ENCODE assay signal across 10 mouse cellular contexts in genomic region chr2:26549801-26550200, GRCm38 (mm10). TPM values are rescaled to one million over a fixed set of nuclear protein-coding genes. Genes with fewer than 3 reads are reported as not detected.
DNase-seq lines count a peak whose midpoint lies in the region; ATAC-seq and TF ChIP-seq lines count a peak whose summit lies in the region.
"Had no signal": no experiment of that assay in that cellular context is flagged by ENCODE, and none has a peak within 500 bp of the region (broad histone marks: within the 10 kb centered on the region; RNA-seq: fewer than 3 reads in every experiment).

No protein-coding gene starts in this region.

- peak overlapping the region; percentile 75 for H3K27ac ChIP-seq in heart, embryonic 16.5 days (ENCODE audit: low read length)
- no peak overlapping the region for H3K27ac ChIP-seq in heart, embryonic 12.5 days (ENCODE audit: poor library complexity, severe bottlenecking)
- H3K27ac ChIP-seq in thymus, adult 2 months (ENCODE audit: control insufficient read depth, insufficient read depth, low read length), result peak overlapping the region; percentile 32; the same call in 1 of the 2 replicates
- H3K27ac ChIP-seq in small intestine, adult 2 months (ENCODE audit: insufficient read depth, low read depth, low read length), result peak overlapping the region; percentile 18
- no peak overlapping the region for H3K27ac ChIP-seq in intestine, embryonic 16.5 days (ENCODE audit: low read length)

- no peak overlapping the region for H3K9ac ChIP-seq in heart, embryonic 16.5 days (ENCODE audit: low read length)
- H3K9ac ChIP-seq in heart, embryonic 12.5 days, result no peak overlapping the region
- no peak overlapping the region for H3K9ac ChIP-seq in intestine, embryonic 16.5 days (ENCODE audit: low read depth, low read length)

- no peak for ATAC-seq in heart, embryonic 16.5 days (replicated peaks; ENCODE audit: extremely low read depth, insufficient read depth, low FRiP score)
- no peak for ATAC-seq in heart, embryonic 12.5 days (ENCODE audit: insufficient number of reproducible peaks, low FRiP score)
- ATAC-seq in intestine, embryonic 16.5 days, result no peak

- H3K36me3 ChIP-seq in heart, embryonic 16.5 days (ENCODE audit: control insufficient read depth, insufficient read depth), result no peaks in the 10 kb centered on the region
- no peaks in the 10 kb centered on the region for H3K36me3 ChIP-seq in heart, embryonic 12.5 days
- H3K36me3 ChIP-seq in thymus, adult 2 months (ENCODE audit: control insufficient read depth, insufficient read depth, low read length), result no peaks in the 10 kb centered on the region
- no peaks in the 10 kb centered on the region for H3K36me3 ChIP-seq in small intestine, adult 2 months (ENCODE audit: control insufficient read depth, insufficient read depth, low read length)
- no peaks in the 10 kb centered on the region for H3K36me3 ChIP-seq in intestine, embryonic 16.5 days (ENCODE audit: control insufficient read depth, insufficient read depth, low read length)

- H3K9me3 ChIP-seq in heart, embryonic 16.5 days (replicated peaks; ENCODE audit: control insufficient read depth, low read length), result no peaks in the 10 kb centered on the region
- no peaks in the 10 kb centered on the region for H3K9me3 ChIP-seq in heart, embryonic 12.5 days (replicated peaks)
- no peaks in the 10 kb centered on the region for H3K9me3 ChIP-seq in intestine, embryonic 16.5 days (ENCODE audit: control insufficient read depth, low read length)

- H3K27me3 ChIP-seq in heart, embryonic 16.5 days (ENCODE audit: control insufficient read depth, insufficient read depth, low read length), result no peaks in the 10 kb centered on the region
- H3K27me3 ChIP-seq in heart, embryonic 12.5 days (replicated peaks), result no peaks in the 10 kb centered on the region
- H3K27me3 ChIP-seq in thymus, adult 2 months (ENCODE audit: control insufficient read depth, insufficient read depth, low read length), result no peaks in the 10 kb centered on the region
- no peaks in the 10 kb centered on the region for H3K27me3 ChIP-seq in small intestine, adult 2 months (ENCODE audit: control insufficient read depth, insufficient read depth, low read length)
- H3K27me3 ChIP-seq in intestine, embryonic 16.5 days (replicated peaks; ENCODE audit: control insufficient read depth, insufficient read depth, low read length), result peaks cover 16% of the 10 kb centered on the region

- no peak for DNase-seq in thymus, adult 2 months
- DNase-seq in thymus, postnatal 25 days, result no peak
- DNase-seq in lung, adult 2 months, result peak; percentile 28
- DNase-seq in embryo, embryonic 9.5 days (ENCODE audit: extremely low spot score), result no peak

- WGBS in heart, embryonic 16.5 days, result 67% methylated on average over 10 of the region's 10 CpGs
- WGBS in heart, embryonic 12.5 days, result 73% methylated on average over 10 of the region's 10 CpGs
- WGBS in thymus, adult 2 months, result 30% methylated on average over 10 of the region's 10 CpGs
- WGBS in lung, adult 2 months, result 34% methylated on average over 10 of the region's 10 CpGs
- 71% methylated on average over 10 of the region's 10 CpGs for WGBS in small intestine, adult 2 months
- 58% methylated on average over 10 of the region's 10 CpGs for WGBS in intestine, embryonic 16.5 days

- no peak overlapping the region for H3K4me2 ChIP-seq in heart, embryonic 16.5 days (ENCODE audit: low read depth, low read length)
- no peak overlapping the region for H3K4me2 ChIP-seq in heart, embryonic 12.5 days
- no peak overlapping the region for H3K4me2 ChIP-seq in intestine, embryonic 16.5 days (ENCODE audit: low read depth, low read length)

- no peak for TF ChIP-seq CTCF in thymus, adult 2 months (IDR thresholded peaks at IDR 0.05; ENCODE audit: borderline replicate concordance, control insufficient read depth, extremely low read depth, insufficient read depth, low read length, poor library complexity)
- TF ChIP-seq CTCF in lung, adult 2 months (IDR thresholded peaks at IDR 0.05; ENCODE audit: insufficient read depth, low read length), result no peak
- no peak for TF ChIP-seq CTCF in small intestine, adult 2 months (IDR thresholded peaks at IDR 0.05; ENCODE audit: extremely low read depth, insufficient read length, insufficient replicate concordance, low read depth, low read length)

- H3K4me3 ChIP-seq in heart, embryonic 16.5 days (ENCODE audit: low read length), result no peak overlapping the region
- H3K4me3 ChIP-seq in heart, embryonic 12.5 days, result no peak overlapping the region
- no peak overlapping the region for H3K4me3 ChIP-seq in thymus, adult 2 months (ENCODE audit: control insufficient read depth, insufficient read depth, low read length)
- no peak overlapping the region for H3K4me3 ChIP-seq in lung, adult 2 months (replicated peaks; ENCODE audit: extremely low read depth, low read depth, low read length)
- H3K4me3 ChIP-seq in small intestine, adult 2 months (ENCODE audit: low read depth, low read length), result no peak overlapping the region
- no peak overlapping the region for H3K4me3 ChIP-seq in intestine, embryonic 16.5 days (ENCODE audit: low read length)

- TF ChIP-seq POLR2A in thymus, adult 2 months (IDR thresholded peaks at IDR 0.05; ENCODE audit: control insufficient read depth, extremely low read depth, insufficient read depth, low read length, poor library complexity), result no peak
- no peak for TF ChIP-seq POLR2A in lung, adult 2 months (IDR thresholded peaks at IDR 0.05; ENCODE audit: borderline replicate concordance, extremely low read depth, low read depth, low read length)
- TF ChIP-seq POLR2A in small intestine, adult 2 months (IDR thresholded peaks at IDR 0.05; ENCODE audit: low read depth, low read length), result no peak

- H3K4me1 ChIP-seq in heart, embryonic 16.5 days (ENCODE audit: control insufficient read depth, insufficient read depth, low read length), result peaks cover 39% of the 10 kb centered on the region
- peaks cover 31% of the 10 kb centered on the region for H3K4me1 ChIP-seq in heart, embryonic 12.5 days (replicated peaks)
- H3K4me1 ChIP-seq in thymus, adult 2 months (replicated peaks; ENCODE audit: control insufficient read depth, insufficient read depth, low read length), result peaks cover 72% of the 10 kb centered on the region
- H3K4me1 ChIP-seq in lung, adult 2 months (ENCODE audit: control insufficient read depth, insufficient read depth, low read length), result peaks cover 29% of the 10 kb centered on the region
- peaks cover 26% of the 10 kb centered on the region for H3K4me1 ChIP-seq in small intestine, adult 2 months (ENCODE audit: control insufficient read depth, insufficient read depth, insufficient read length, low read length)
- peaks cover 13% of the 10 kb centered on the region for H3K4me1 ChIP-seq in intestine, embryonic 16.5 days (ENCODE audit: control insufficient read depth, insufficient read depth, low read length)

RNA-seq across cellular contexts. Expression of gene Egfl7, which starts 30.0 kb away (rescaled TPM):
- polyA plus RNA-seq in heart, embryonic 16.5 days (2015; fragmentation: Nextera tagmentation; extraction: Ambion mirVana), result 188 and 216 TPM in 2 replicates
- 139 and 146 TPM in 2 replicates for polyA plus RNA-seq in heart, embryonic 12.5 days (2016; fragmentation: Nextera tagmentation; extraction: Ambion mirVana)
- 63.9 and 105 TPM in 2 replicates for polyA plus RNA-seq in thymus, adult 2 months (2012; rRNA removed)
- 1,942 and 2,032 TPM in 2 replicates for polyA plus RNA-seq in lung, adult 2 months (2012; rRNA removed)
- polyA plus RNA-seq in small intestine, adult 2 months (2012; rRNA removed), result 61.1 and 96.8 TPM in 2 replicates
- polyA plus RNA-seq in intestine, embryonic 16.5 days (2015; fragmentation: Nextera tagmentation; extraction: Ambion mirVana), result 110 and 118 TPM in 2 replicates

RNA-seq across cellular contexts. Expression of gene Notch1, which starts 33.3 kb away (rescaled TPM):
- polyA plus RNA-seq in heart, embryonic 16.5 days (2015; fragmentation: Nextera tagmentation; extraction: Ambion mirVana), result 17.9 and 21.8 TPM in 2 replicates
- 20.4 TPM in 2 replicates for polyA plus RNA-seq in heart, embryonic 12.5 days (2016; fragmentation: Nextera tagmentation; extraction: Ambion mirVana)
- 159 and 219 TPM in 2 replicates for polyA plus RNA-seq in thymus, adult 2 months (2012; rRNA removed)
- polyA plus RNA-seq in lung, adult 2 months (2012; rRNA removed), result 108 and 124 TPM in 2 replicates
- polyA plus RNA-seq in small intestine, adult 2 months (2012; rRNA removed), result 19.6 and 21.6 TPM in 2 replicates
- polyA plus RNA-seq in intestine, embryonic 16.5 days (2015; fragmentation: Nextera tagmentation; extraction: Ambion mirVana), result 7.4 and 8.4 TPM in 2 replicates

RNA-seq across cellular contexts. Expression of gene Gm20532, which starts 36.6 kb away (rescaled TPM):
- not detected in 2 replicates for polyA plus RNA-seq in heart, embryonic 16.5 days (2015; fragmentation: Nextera tagmentation; extraction: Ambion mirVana)
- 0.28 TPM in 1 of 2 replicates, not detected in the other for polyA plus RNA-seq in heart, embryonic 12.5 days (2016; fragmentation: Nextera tagmentation; extraction: Ambion mirVana)
- not detected in 2 replicates for polyA plus RNA-seq in thymus, adult 2 months (2012; rRNA removed)
- not detected in 2 replicates for polyA plus RNA-seq in lung, adult 2 months (2012; rRNA removed)
- not detected in 2 replicates for polyA plus RNA-seq in small intestine, adult 2 months (2012; rRNA removed)
- polyA plus RNA-seq in intestine, embryonic 16.5 days (2015; fragmentation: Nextera tagmentation; extraction: Ambion mirVana), result not detected in 2 replicates
- polyA plus RNA-seq: frontal cortex, adult 2 months; midbrain, embryonic 14.5 days had no signal

RNA-seq across cellular contexts. Expression of gene Agpat2, which starts 54.4 kb away (rescaled TPM):
- polyA plus RNA-seq in heart, embryonic 16.5 days (2015; fragmentation: Nextera tagmentation; extraction: Ambion mirVana), result 25.9 and 28.5 TPM in 2 replicates
- 18.4 and 23.2 TPM in 2 replicates for polyA plus RNA-seq in heart, embryonic 12.5 days (2016; fragmentation: Nextera tagmentation; extraction: Ambion mirVana)
- 89.3 and 137 TPM in 2 replicates for polyA plus RNA-seq in thymus, adult 2 months (2012; rRNA removed)
- 106 and 134 TPM in 2 replicates for polyA plus RNA-seq in lung, adult 2 months (2012; rRNA removed)
- 288 and 515 TPM in 2 replicates for polyA plus RNA-seq in small intestine, adult 2 months (2012; rRNA removed)
- 113 and 116 TPM in 2 replicates for polyA plus RNA-seq in intestine, embryonic 16.5 days (2015; fragmentation: Nextera tagmentation; extraction: Ambion mirVana)

Comparison
In these comparisons a context has a peak if more than half of its experiments do, and no peak if none do; other contexts are left out.
1. H3K27ac ChIP-seq: peak in heart, embryonic 16.5 days (single experiment), thymus, adult 2 months (single experiment) and small intestine, adult 2 months (single experiment); none in heart, embryonic 12.5 days (single experiment) and intestine, embryonic 16.5 days (single experiment).